Mouse (Mus musculus) G1E (cell line): ENCODE data around the gene Erc1.

Experiments used
- CTCF ChIP-seq: IDR thresholded peaks from 2 replicates; pipeline ENCODE4 v1.5.1; 2012; ENCODE audit warnings: low read depth, low read length, inconsistent platforms, mixed read lengths
- GATA1 ChIP-seq: IDR thresholded peaks from 2 replicates; pipeline ENCODE4 v1.6.1; 2012; ENCODE audit warnings: borderline replicate concordance, low read length, inconsistent platforms, mixed read lengths
- GATA2 ChIP-seq: IDR thresholded peaks from 2 replicates; pipeline ENCODE4 v1.6.1; 2012; ENCODE audit warnings: low read depth, low read length, inconsistent platforms, borderline replicate concordance
- POLR2AphosphoS5 ChIP-seq: IDR thresholded peaks from 2 replicates; pipeline ENCODE4 v1.6.1; 2012; ENCODE audit warnings: low read depth, low read length, inconsistent platforms; ENCODE audit not compliant: insufficient replicate concordance
- TAL1 ChIP-seq: conservative IDR thresholded peaks from 2 replicates; pipeline ENCODE4 v1.6.1; 2012; ENCODE audit warnings: low read depth, low read length, inconsistent platforms, mixed read lengths

- TF ChIP-seq CTCF (no peak), GATA1 (no peak), TAL1 (no peak), GATA2 (no peak), POLR2AphosphoS5 (no peak)
Measured at GRCm38 (mm10) chr6:119711649-119712305, 136.2 kb downstream of the Erc1 start.
